ENCODE assay signal across 9 mouse cellular contexts in the genomic region with DNA sequence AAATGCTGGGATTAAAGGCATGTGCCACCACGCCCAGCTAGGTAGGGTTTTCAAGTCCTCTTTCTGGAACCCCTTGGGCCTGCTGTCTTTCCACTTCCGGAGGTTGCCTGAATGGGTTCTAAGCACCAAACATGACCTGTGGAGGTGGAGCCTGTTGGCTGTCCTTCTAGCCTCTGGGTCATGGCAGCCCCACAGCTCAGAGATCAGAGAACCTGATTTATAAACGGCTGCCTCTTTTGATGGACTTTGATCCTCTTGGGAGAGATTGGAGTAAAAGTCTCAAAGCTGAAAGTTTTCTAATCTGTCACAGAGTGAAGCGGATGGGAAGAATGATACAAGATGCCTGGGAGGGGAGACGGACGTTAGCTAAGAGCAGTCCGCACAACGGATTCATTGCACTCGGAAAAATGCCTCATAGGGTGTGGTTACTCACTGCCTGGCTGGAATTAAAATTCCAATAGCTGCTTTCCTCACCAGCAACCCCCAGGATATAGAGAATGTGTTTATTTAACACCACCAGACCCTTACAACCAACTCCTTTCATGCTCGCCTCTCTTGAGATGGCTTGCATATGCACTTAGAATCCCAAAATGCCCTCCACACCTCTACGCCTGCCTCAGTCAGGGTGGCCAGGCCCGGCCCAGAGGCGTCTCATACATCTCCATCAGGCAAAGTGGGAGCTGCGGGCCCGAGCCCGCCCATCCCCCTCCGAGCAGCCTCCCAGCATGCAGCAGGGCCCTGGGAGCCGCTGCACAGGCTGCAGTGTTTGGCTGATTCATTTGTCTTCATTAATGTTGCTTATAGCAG.
DNase-seq lines count a peak whose midpoint lies in the region; ATAC-seq and TF ChIP-seq lines count a peak whose summit lies in the region.
"Had no signal": no experiment of that assay in that cellular context is flagged by ENCODE, and none has a peak within 500 bp of the region (broad histone marks: within the 10 kb centered on the region; RNA-seq: fewer than 3 reads in every experiment).

No protein-coding gene starts in this region.

- no peak for TF ChIP-seq EP300 in liver, postnatal 0 days (IDR thresholded peaks at IDR 0.05; ENCODE audit: low read depth)

- WGBS in liver, postnatal 0 days (ENCODE audit: insufficient replicate concordance): 72% methylated on average over 18 of the region's 18 CpGs
- whole genome bisulfite sequencing in embryonic facial prominence, embryonic 12.5 days: 25% methylated on average over 18 of the region's 18 CpGs
- WGBS in intestine, embryonic 16.5 days: 38% methylated on average over 18 of the region's 18 CpGs
- WGBS in neural tube, embryonic 15.5 days: 43% methylated on average over 18 of the region's 18 CpGs

- no peak overlapping the region for H3K9ac ChIP-seq in liver, postnatal 0 days (replicated peaks)
- H3K9ac ChIP-seq in embryonic facial prominence, embryonic 12.5 days: no peak overlapping the region
- no peak overlapping the region for H3K9ac ChIP-seq in intestine, embryonic 16.5 days (ENCODE audit: low read depth, low read length)
- no peak overlapping the region for H3K9ac ChIP-seq in neural tube, embryonic 15.5 days (replicated peaks)

- no peak for ATAC-seq in liver, postnatal 0 days
- ATAC-seq in embryonic facial prominence, embryonic 12.5 days (ENCODE audit: insufficient number of reproducible peaks, insufficient read depth, low FRiP score, low TSS enrichment): peak; percentile 70; the same call in 1 of the 2 replicates
- peak; percentile 65 for ATAC-seq in intestine, embryonic 16.5 days
- ATAC-seq in neural tube, embryonic 15.5 days (ENCODE audit: low FRiP score): peak; percentile 49; the same call in 1 of the 2 replicates
- no peak for ATAC-seq in megakaryocyte-erythroid progenitor cell, adult 5-6 weeks (replicated peaks; ENCODE audit: low FRiP score, low TSS enrichment, poor library complexity, severe bottlenecking)

- H3K27ac ChIP-seq in liver, postnatal 0 days (ENCODE audit: low read depth): no peak overlapping the region
- H3K27ac ChIP-seq in embryonic facial prominence, embryonic 12.5 days: peak overlapping the region; percentile 79
- peak overlapping the region; percentile 9 for H3K27ac ChIP-seq in intestine, embryonic 16.5 days (ENCODE audit: low read length)
- 0 out of 2 replicates have a peak overlapping the region, but pooled peaks have one; percentile 11 for H3K27ac ChIP-seq in neural tube, embryonic 15.5 days (replicated peaks)

- H3K27me3 ChIP-seq in liver, postnatal 0 days (ENCODE audit: insufficient read depth, low read length): no peaks in the 10 kb centered on the region
- H3K27me3 ChIP-seq in embryonic facial prominence, embryonic 12.5 days: no peaks in the 10 kb centered on the region
- no peaks in the 10 kb centered on the region for H3K27me3 ChIP-seq in intestine, embryonic 16.5 days (replicated peaks; ENCODE audit: control insufficient read depth, insufficient read depth, low read length)
- H3K27me3 ChIP-seq in neural tube, embryonic 15.5 days (replicated peaks): no peaks in the 10 kb centered on the region

- H3K4me3 ChIP-seq in liver, postnatal 0 days (ENCODE audit: low read depth, low read length): no peak overlapping the region
- H3K4me3 ChIP-seq in embryonic facial prominence, embryonic 12.5 days: no peak overlapping the region
- H3K4me3 ChIP-seq in intestine, embryonic 16.5 days (ENCODE audit: low read length): no peak overlapping the region
- H3K4me3 ChIP-seq in neural tube, embryonic 15.5 days (replicated peaks): no peak overlapping the region

- H3K9me3 ChIP-seq in liver, postnatal 0 days (ENCODE audit: low read length): no peaks in the 10 kb centered on the region
- no peaks in the 10 kb centered on the region for H3K9me3 ChIP-seq in embryonic facial prominence, embryonic 12.5 days
- no peaks in the 10 kb centered on the region for H3K9me3 ChIP-seq in intestine, embryonic 16.5 days (ENCODE audit: control insufficient read depth, low read length)
- H3K9me3 ChIP-seq in neural tube, embryonic 15.5 days (replicated peaks): no peaks in the 10 kb centered on the region

- TF ChIP-seq CTCF in liver, postnatal 0 days (IDR thresholded peaks at IDR 0.05; ENCODE audit: low read depth): no peak

- no peaks in the 10 kb centered on the region for H3K4me1 ChIP-seq in liver, postnatal 0 days (ENCODE audit: insufficient read depth)
- peaks cover 27% of the 10 kb centered on the region for H3K4me1 ChIP-seq in embryonic facial prominence, embryonic 12.5 days
- H3K4me1 ChIP-seq in intestine, embryonic 16.5 days (ENCODE audit: control insufficient read depth, insufficient read depth, low read length): peaks cover 25% of the 10 kb centered on the region
- peaks cover 28% of the 10 kb centered on the region for H3K4me1 ChIP-seq in neural tube, embryonic 15.5 days

- H3K4me2 ChIP-seq in liver, postnatal 0 days (ENCODE audit: low read depth, low read length): no peak overlapping the region
- no peak overlapping the region for H3K4me2 ChIP-seq in embryonic facial prominence, embryonic 12.5 days (replicated peaks)
- peak overlapping the region; percentile 10; the same call in 1 of the 2 replicates for H3K4me2 ChIP-seq in intestine, embryonic 16.5 days (ENCODE audit: low read depth, low read length)
- H3K4me2 ChIP-seq in neural tube, embryonic 15.5 days: peak overlapping the region; percentile 5

- no peaks in the 10 kb centered on the region for H3K36me3 ChIP-seq in liver, postnatal 0 days (replicated peaks; ENCODE audit: insufficient read depth, low read length)
- H3K36me3 ChIP-seq in embryonic facial prominence, embryonic 12.5 days: no peaks in the 10 kb centered on the region
- no peaks in the 10 kb centered on the region for H3K36me3 ChIP-seq in intestine, embryonic 16.5 days (ENCODE audit: control insufficient read depth, insufficient read depth, low read length)
- H3K36me3 ChIP-seq in neural tube, embryonic 15.5 days: no peaks in the 10 kb centered on the region

- peak; percentile 46 for DNase-seq in liver
- no peak for DNase-seq in liver, postnatal 0 days
- no peak for DNase-seq in adrenal gland, postnatal 14 days
- DNase-seq in right cerebral cortex, postnatal 25 days: no peak
- DNase-seq: cerebellum, adult 8-10 months had no signal

Comparison
In these comparisons a context has a peak if more than half of its experiments do, and no peak if none do; other contexts are left out.
1. ATAC-seq: peak in embryonic facial prominence, embryonic 12.5 days (single experiment), intestine, embryonic 16.5 days (single experiment) and neural tube, embryonic 15.5 days (single experiment); none in liver, postnatal 0 days (single experiment) and megakaryocyte-erythroid progenitor cell, adult 5-6 weeks (single experiment).
2. H3K4me2 ChIP-seq: peak in intestine, embryonic 16.5 days (single experiment) and neural tube, embryonic 15.5 days (single experiment); none in liver, postnatal 0 days (single experiment) and embryonic facial prominence, embryonic 12.5 days (single experiment).